Mouse (Mus musculus): ENCODE measurements at regions not wholly inside any gene's neighbourhood (a gene's known extent, or its start where the extent isn't known, plus 50 kb on each side); places are given as distances from the start of the nearest gene placed in this dataset.
A peak's percentile ranks its signal among the peaks of the same experiment; 100 is the strongest.

DNA sequence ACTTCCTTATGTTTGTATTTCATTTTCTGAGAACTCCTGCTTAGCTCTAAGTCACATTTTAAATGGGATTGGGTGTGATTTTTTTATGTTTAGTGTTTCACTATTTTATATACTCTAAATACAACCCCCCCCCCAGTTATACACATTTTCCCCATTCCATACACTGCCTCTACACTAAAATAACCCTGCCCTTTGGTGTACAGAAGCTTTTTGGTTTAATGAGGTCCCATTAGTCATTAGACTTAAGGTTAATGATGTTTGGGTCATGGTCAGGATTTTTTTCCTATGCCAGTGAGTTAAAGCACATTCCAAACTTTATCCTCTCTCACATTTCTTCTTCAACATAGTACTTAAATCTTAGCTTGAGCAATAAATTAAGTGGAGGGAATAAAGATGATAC is 149.2 kb downstream of the Tinag start:
- DNase-seq (ENCODE audit: low spot score in 2 of 2): no peak

DNA sequence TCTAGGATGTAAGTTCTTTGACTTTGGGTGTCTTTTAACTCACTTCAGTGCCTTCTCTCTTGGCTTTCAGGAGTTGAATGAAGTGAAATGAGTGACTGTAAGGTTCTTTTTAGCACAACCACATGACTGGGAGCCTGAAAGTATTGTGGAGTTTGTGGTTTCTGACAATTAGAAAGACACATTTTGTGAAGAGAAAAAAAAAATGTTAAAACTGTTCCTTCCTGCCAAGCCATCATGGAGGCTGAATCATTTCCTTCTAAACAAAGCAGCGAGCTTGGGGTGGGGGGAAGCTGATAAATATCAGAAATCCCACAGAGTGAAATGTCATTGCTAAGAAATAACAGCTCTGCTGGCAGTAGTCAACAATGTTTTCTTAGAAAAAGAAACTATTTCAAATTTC is 163.8 kb downstream of the Tinag start:
- DNase-seq (ENCODE audit: low spot score in 2 of 2): no peak
- intact Hi-C loops (cut with DNase I): no loop called here

More for the DNA sequence above, 149.2 kb downstream of the Tinag start:
- intact Hi-C loops (cut with DNase I): no loop called here

GRCm38 (mm10) chr9:76876020-76876419 is 169.6 kb downstream of the Tinag start:
- intact Hi-C loops (cut with DNase I): no loop called here
- no peak for DNase-seq (ENCODE audit: low spot score in 2 of 2)

GRCm38 (mm10) chr9:76872418-76872817 is 173.2 kb downstream of the Tinag start:
- intact Hi-C loops (cut with DNase I): no loop called here
- DNase-seq (ENCODE audit: low spot score in 2 of 2): peak; percentile 3 to 5

- intact Hi-C loops (cut with DNase I): no loop called here
- no peak for DNase-seq (ENCODE audit: low spot score in 2 of 2)
Measured at GRCm38 (mm10) chr9:76869635-76870034, 176.0 kb downstream of the Tinag start.

DNA sequence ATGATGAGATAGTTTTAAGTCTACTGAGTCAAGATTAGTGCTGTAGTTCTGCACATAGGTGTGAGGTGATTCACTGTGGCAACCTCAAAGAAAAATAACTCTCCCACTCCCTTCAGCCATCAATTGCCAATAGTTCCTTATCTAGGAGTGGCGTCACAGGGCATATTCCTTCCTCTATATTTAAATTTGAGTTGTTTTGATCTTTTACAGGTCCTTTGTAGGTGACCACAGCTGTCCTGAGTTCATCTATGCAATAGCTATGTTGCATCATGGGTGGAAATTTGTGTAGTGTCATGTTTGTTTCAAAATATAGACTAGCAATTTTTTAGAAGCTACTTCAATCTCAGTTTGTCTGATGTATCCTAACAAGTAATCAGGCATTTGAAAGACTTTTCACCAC is 177.0 kb downstream of the Tinag start:
- DNase-seq (ENCODE audit: low spot score in 2 of 2): no peak
- intact Hi-C loops (cut with DNase I): no loop called here

DNA sequence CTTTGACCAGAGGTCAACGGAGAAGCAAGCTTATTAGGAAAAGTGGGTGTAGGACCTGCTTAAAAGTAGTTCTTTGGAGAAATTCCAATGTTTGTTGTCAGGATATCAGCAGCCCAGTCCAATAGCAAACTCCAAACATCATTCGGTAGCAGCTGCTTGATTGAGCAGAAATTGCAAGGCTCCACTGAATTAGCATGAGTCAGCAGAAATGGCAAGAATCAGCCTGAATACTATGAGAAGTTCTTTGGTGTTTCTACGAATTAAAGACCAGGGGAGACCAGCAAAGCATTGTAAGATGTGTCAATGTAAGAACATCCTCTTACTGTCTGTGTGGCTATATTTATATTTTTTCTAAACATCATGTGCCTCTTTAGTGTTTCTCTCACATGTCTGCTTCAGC is 223.4 kb downstream of the Tinag start:
- intact Hi-C loops (cut with DNase I): no loop called here
- DNase-seq (ENCODE audit: low spot score in 2 of 2): no peak

DNA sequence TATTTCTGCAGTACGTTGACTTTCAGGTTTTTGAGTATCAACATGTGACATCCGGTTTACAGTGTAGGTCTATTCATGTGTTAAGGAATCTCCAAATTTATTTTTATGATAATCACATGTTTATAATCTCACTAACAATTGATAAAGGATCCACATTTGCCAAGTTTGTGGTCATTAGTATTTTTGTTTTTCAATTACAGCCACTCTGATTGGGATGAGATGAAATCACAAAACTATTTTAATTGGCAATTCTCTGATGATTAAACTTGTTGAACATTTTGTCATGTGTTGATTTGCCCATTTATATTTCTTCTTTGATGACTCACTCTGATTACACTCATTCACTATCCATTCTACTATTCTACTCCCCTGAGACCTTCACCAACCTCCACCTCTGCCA is 228.0 kb upstream of the Fam83b start:
- no peak for DNase-seq (ENCODE audit: low spot score in 2 of 2)
- intact Hi-C loops (cut with DNase I): no loop called here

- intact Hi-C loops (cut with DNase I): no loop called here
- no peak for DNase-seq (ENCODE audit: low spot score in 2 of 2)
Measured at GRCm38 (mm10) chr9:76788654-76789053, 221.7 kb upstream of the Fam83b start.
